Mouse (Mus musculus): Measurements from ENCODE around the gene Fancl.

Gene Fancl

GRCm38 (mm10) chr11:26489761-26490466 is 104.0 kb downstream of the Fancl start:
- intact Hi-C loops (cut with DNase I): no loop called here

- intact Hi-C loops (cut with DNase I): no loop called here
Observed at GRCm38 (mm10) chr11:26495951-26496350, 110.0 kb downstream of the Fancl start.

GRCm38 (mm10) chr11:26513683-26514082 is 127.7 kb downstream of the Fancl start:
- intact Hi-C loops (cut with DNase I): no loop called here

- intact Hi-C loops (cut with DNase I): no loop called here
Observed at GRCm38 (mm10) chr11:26516086-26516485, 130.2 kb downstream of the Fancl start.

GRCm38 (mm10) chr11:26518991-26519390 is 133.1 kb downstream of the Fancl start:
- intact Hi-C loops (cut with DNase I): no loop called here

All from adrenal gland (tissue).